Mouse (Mus musculus): ENCODE measurements around the gene Dcbld1. TPM values are rescaled to one million over a fixed set of nuclear protein-coding genes. Genes with fewer than 3 reads are reported as not detected.

Gene Dcbld1
- polyA plus RNA-seq, 1 experiment = not detected

- TF ChIP-seq GATA1 (IDR thresholded peaks at IDR 0.05; ENCODE audit: low read length) = no peak
Measured at GRCm38 (mm10) chr10:52242680-52243323, 9.4 kb downstream of the Dcbld1 start.

- no peak for TF ChIP-seq GATA1 (IDR thresholded peaks at IDR 0.05; ENCODE audit: low read length)
Measured at GRCm38 (mm10) chr10:52246207-52246606, 12.8 kb downstream of the Dcbld1 start.

- TF ChIP-seq GATA1 (IDR thresholded peaks at IDR 0.05; ENCODE audit: low read length) = no peak
Measured at GRCm38 (mm10) chr10:52252240-52252639, 18.8 kb downstream of the Dcbld1 start.

GRCm38 (mm10) chr10:52253426-52253825 lies 20.0 kb downstream of the Dcbld1 start:
- TF ChIP-seq GATA1 (IDR thresholded peaks at IDR 0.05; ENCODE audit: low read length) = no peak

- no peak for TF ChIP-seq GATA1 (IDR thresholded peaks at IDR 0.05; ENCODE audit: low read length)
Measured at GRCm38 (mm10) chr10:52257768-52258167, 24.3 kb downstream of the Dcbld1 start.

GRCm38 (mm10) chr10:52258180-52258948 lies 24.9 kb downstream of the Dcbld1 start:
- no peak for TF ChIP-seq GATA1 (IDR thresholded peaks at IDR 0.05; ENCODE audit: low read length)

- no peak for TF ChIP-seq GATA1 (IDR thresholded peaks at IDR 0.05; ENCODE audit: low read length)
Measured at GRCm38 (mm10) chr10:52260209-52260608, 26.8 kb downstream of the Dcbld1 start.

GRCm38 (mm10) chr10:52264162-52264561 lies 30.7 kb downstream of the Dcbld1 start:
- TF ChIP-seq GATA1 (IDR thresholded peaks at IDR 0.05; ENCODE audit: low read length) = no peak

- no peak for TF ChIP-seq GATA1 (IDR thresholded peaks at IDR 0.05; ENCODE audit: low read length)
Measured at GRCm38 (mm10) chr10:52268879-52269278, 35.5 kb downstream of the Dcbld1 start.

GRCm38 (mm10) chr10:52271385-52271784 lies 38.0 kb downstream of the Dcbld1 start:
- TF ChIP-seq GATA1 (IDR thresholded peaks at IDR 0.05; ENCODE audit: low read length) = no peak

- TF ChIP-seq GATA1 (IDR thresholded peaks at IDR 0.05; ENCODE audit: low read length) = no peak
Measured at GRCm38 (mm10) chr10:52273012-52273411, 39.6 kb downstream of the Dcbld1 start.

- no peak for TF ChIP-seq GATA1 (IDR thresholded peaks at IDR 0.05; ENCODE audit: low read length)
Measured at GRCm38 (mm10) chr10:52274001-52274909, 40.8 kb downstream of the Dcbld1 start.

- TF ChIP-seq GATA1 (IDR thresholded peaks at IDR 0.05; ENCODE audit: low read length) = no peak
Measured at GRCm38 (mm10) chr10:52274910-52275604, 41.6 kb downstream of the Dcbld1 start.

- TF ChIP-seq GATA1 (IDR thresholded peaks at IDR 0.05; ENCODE audit: low read length) = no peak
Measured at GRCm38 (mm10) chr10:52276579-52276978, 43.2 kb downstream of the Dcbld1 start.

GRCm38 (mm10) chr10:52278011-52278434 lies 44.6 kb downstream of the Dcbld1 start:
- no peak for TF ChIP-seq GATA1 (IDR thresholded peaks at IDR 0.05; ENCODE audit: low read length)
